Mouse (Mus musculus) heart, embryonic 14.5 days (tissue): ENCODE results near the gene Gps2. TPM values are rescaled to one million over a fixed set of nuclear protein-coding genes. Genes with fewer than 3 reads are reported as not detected.

ENCODE experiments used
- ATAC-seq: fragments of 200-750 bp; cut with Nextera tagmentation; 2 replicates; pipeline ENCODE4 v1.8.0; 2017; ENCODE audit warnings: low read depth, moderate TSS enrichment; ENCODE audit not compliant: insufficient number of reproducible peaks, insufficient read depth, low FRiP score
- H3K27ac ChIP-seq, 2 experiments: fragments of 200-500 bp in 1 of 2; fragments of 300-500 bp in 1 of 2; sonication (generic) in 1 of 2; replicated peaks in 1 of 2; 2 replicates each; pipeline ENCODE4 v1.5.1; 2012 to 2014; ENCODE audit warnings: low read depth in 2 of 2, low read length in 2 of 2, control low read depth in 1 of 2, mild to moderate bottlenecking in 1 of 2, mixed read lengths in 1 of 2; ENCODE audit not compliant: control insufficient read depth in 1 of 2, insufficient read depth in 1 of 2
- H3K27me3 ChIP-seq: fragments of 300-500 bp; sonication (generic); 2 replicates; pipeline ENCODE4 v1.6.1; 2014; ENCODE audit warnings: mild to moderate bottlenecking, low read length, control low read depth; ENCODE audit not compliant: control insufficient read depth, insufficient read depth
- H3K36me3 ChIP-seq: fragments of 300-500 bp; sonication (generic); 2 replicates; pipeline ENCODE4 v1.6.1; 2014; ENCODE audit warnings: mild to moderate bottlenecking, control low read depth, low read length, mixed read lengths; ENCODE audit not compliant: control insufficient read depth, insufficient read depth
- H3K4me1 ChIP-seq, 2 experiments: fragments of 200-500 bp in 1 of 2; fragments of 300-500 bp in 1 of 2; sonication (generic) in 1 of 2; 2 replicates each; pipeline ENCODE4 v1.6.1; 2012 to 2014; ENCODE audit warnings: low read length in 2 of 2, control low read depth in 1 of 2, mixed read lengths in 1 of 2; ENCODE audit not compliant: control insufficient read depth in 2 of 2, insufficient read depth in 2 of 2
- H3K4me2 ChIP-seq: fragments of 300-500 bp; sonication (generic); 2 replicates; pipeline ENCODE4 v1.6.1; 2014; ENCODE audit warnings: mild to moderate bottlenecking, low read length
- H3K4me3 ChIP-seq, 2 experiments: fragments of 200-500 bp in 1 of 2; fragments of 300-500 bp in 1 of 2; sonication (generic) in 1 of 2; 2 replicates each; pipeline ENCODE4 v1.5.1; 2012 to 2014; ENCODE audit warnings: low read length in 2 of 2, mild to moderate bottlenecking in 2 of 2, control low read depth in 1 of 2, low read depth in 1 of 2, moderate library complexity in 1 of 2; ENCODE audit not compliant: control insufficient read depth in 1 of 2, insufficient read depth in 1 of 2
- H3K9ac ChIP-seq: fragments of 300-500 bp; sonication (generic); 2 replicates; pipeline ENCODE4 v1.6.1; 2014; ENCODE audit warnings: mild to moderate bottlenecking, low read length
- H3K9me3 ChIP-seq: fragments of 300-500 bp; sonication (generic); 2 replicates; pipeline ENCODE4 v1.6.1; 2016; ENCODE audit warnings: low read length, control low read depth; ENCODE audit not compliant: control insufficient read depth
- WGBS: fragments of 180-500 bp; shearing (Covaris S2); extraction: QIAGEN DNeasy Blood & Tissue Kit; methylation state at CpG from one replicate; pipeline ENCODE4 v1.1.7; 2014; 5-methylcytosine and 5-hydroxymethylcytosine counted together
- polyA plus RNA-seq: library from polyadenylated mRNA; unstranded; fragments of >200 nt; fragmentation: Nextera tagmentation; extraction: Ambion mirVana; gene quantifications from 2 replicates; pipeline ENCODE4 v1.2.1, GENCODE M21; 2014

Gps2 gene
- polyA plus RNA-seq, 1 experiment from 2014 or later = 45.2 TPM

DNA sequence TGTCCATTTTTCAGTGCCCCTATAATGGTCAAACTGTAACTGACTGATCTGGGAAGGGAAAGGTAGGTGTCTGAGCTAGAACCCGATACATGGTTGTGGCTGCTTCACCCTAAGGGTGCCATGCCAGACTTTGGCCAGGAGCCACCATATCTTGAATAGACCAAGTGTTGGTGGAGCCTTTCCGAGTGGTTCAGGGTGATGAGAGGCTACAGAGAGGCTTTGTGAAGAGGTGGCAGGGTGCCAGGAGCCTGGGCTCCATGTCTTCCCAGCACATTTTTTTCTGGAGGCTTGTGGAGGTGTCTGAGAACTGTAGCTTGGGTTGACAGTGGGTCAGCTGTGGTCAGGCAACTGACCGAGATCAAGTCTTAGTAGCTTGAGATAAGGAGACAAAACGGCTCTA is 22.2 kb upstream of the Gps2 start:
- no peak overlapping the region for H3K4me2 ChIP-seq
- peaks cover 20 to 22% of the 10 kb centered on the region in 2 experiments for H3K4me1 ChIP-seq

DNA sequence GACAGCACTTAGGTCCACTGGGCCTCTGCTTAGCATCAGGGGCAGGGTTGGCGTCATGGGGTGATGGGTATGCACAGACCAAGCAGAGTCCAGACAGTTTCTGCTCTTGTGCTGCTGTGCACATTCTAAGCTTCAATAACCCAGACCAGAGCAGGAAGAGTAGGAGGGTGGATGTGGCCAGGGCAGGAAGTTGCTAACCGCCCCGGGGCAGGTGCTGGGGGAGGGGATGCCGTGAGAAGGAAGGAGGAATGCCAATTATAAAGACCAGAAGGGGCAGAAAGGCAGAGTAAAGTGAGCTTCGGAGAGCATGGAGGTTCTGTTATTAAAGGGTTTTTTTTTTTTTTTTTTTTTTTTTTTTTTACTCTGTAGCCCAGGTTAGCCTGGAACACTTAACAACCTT is 19.0 kb upstream of the Gps2 start:
- H3K9me3 ChIP-seq = no peaks in the 10 kb centered on the region
- H3K4me3 ChIP-seq = no peak overlapping the region
- ATAC-seq = no peak
- no peak overlapping the region for H3K9ac ChIP-seq
- H3K4me2 ChIP-seq = no peak overlapping the region
- H3K4me1 ChIP-seq = peaks cover 26 to 27% of the 10 kb centered on the region in 2 experiments
- no peaks in the 10 kb centered on the region for H3K36me3 ChIP-seq
- H3K27ac ChIP-seq = no peak overlapping the region
- WGBS = 67% methylated on average over 5 of the region's 5 CpGs
- no peaks in the 10 kb centered on the region for H3K27me3 ChIP-seq

More for the DNA sequence above, 22.2 kb upstream of the Gps2 start:
- Histone ChIP-seq H3K36me3 (no peaks in the 10 kb centered on the region), H3K9ac (no peak overlapping the region), H3K27ac (peak overlapping the region; percentile 27 to 30; a peak in 2 of 4 replicates), H3K27me3 (no peaks in the 10 kb centered on the region), H3K9me3 (no peaks in the 10 kb centered on the region), H3K4me3 (no peak overlapping the region)
- 11% methylated on average over 4 of the region's 4 CpGs for WGBS
- peak; percentile 72 for ATAC-seq

DNA sequence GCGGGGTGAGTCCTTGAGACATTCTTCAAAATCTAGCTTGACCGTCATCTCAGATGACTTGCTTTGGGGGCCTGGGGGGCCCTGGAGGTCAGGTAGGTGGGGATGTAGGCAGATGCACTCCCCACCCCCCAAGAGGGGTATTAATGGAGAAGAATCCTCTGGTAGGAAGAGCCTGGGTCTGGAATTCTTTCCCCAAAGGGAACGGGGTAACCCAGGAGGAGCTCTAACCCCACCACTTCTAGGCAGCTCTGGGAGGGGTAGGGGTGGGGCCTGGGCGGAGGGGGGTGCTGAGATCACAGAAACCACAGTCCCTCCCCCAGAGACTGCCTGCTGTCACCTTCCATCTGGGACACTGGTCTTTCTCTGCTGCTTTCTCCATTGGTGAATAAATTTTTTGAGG is 18.4 kb upstream of the Gps2 start, which contains the start of gene Acap1:
Acap1 (minus strand) TSS at position 249 of the 400 bp plus-strand sequence.
- 63% methylated on average over 4 of the region's 4 CpGs for WGBS
- H3K4me1 ChIP-seq = peaks cover 24 to 28% of the 10 kb centered on the region in 2 experiments
- no peak within 1 kb of the TSS for H3K4me2 ChIP-seq
- no peak within 1 kb of the TSS for H3K9ac ChIP-seq
- H3K27me3 ChIP-seq = no peaks in the 10 kb centered on the region
- H3K27ac ChIP-seq = no peak within 1 kb of the TSS
- ATAC-seq = no peak
- H3K4me3 ChIP-seq = no peak within 1 kb of the TSS
- no peaks in the 10 kb centered on the region for H3K36me3 ChIP-seq
- H3K9me3 ChIP-seq = no peaks in the 10 kb centered on the region

DNA sequence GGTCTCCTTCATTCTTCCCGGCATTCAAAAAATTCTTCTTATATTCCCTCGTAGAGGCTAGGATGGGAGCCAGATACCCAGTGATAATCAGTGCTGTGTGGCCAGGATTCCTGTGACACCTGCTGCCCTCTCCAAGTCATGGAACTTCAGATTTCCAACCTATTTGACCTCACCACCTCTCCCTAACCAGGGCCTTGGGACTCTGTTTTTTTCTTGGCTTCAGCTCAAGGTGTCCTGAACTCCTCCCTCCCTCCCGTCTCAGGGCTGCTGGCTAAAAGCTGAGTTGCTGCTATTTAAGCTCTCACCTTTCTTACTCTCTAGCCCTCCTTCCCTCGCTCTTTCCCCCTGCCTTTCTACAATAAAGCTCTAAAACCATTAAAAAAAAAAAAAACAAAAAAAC is 13.8 kb upstream of the Gps2 start:
- Histone ChIP-seq H3K4me2 (peak overlapping the region; percentile 99), H3K27ac (no peak overlapping the region), H3K9me3 (no peaks in the 10 kb centered on the region), H3K4me1 (peaks cover 14 to 27% of the 10 kb centered on the region in 2 experiments), H3K27me3 (no peaks in the 10 kb centered on the region), H3K36me3 (peaks cover 20% of the 10 kb centered on the region), H3K4me3 (peak overlapping the region; percentile 71 to 85; a peak in 3 of 4 replicates), H3K9ac (peak overlapping the region; percentile 94)
- no peak for ATAC-seq
- WGBS = 22% methylated on average over 4 of the region's 4 CpGs

DNA sequence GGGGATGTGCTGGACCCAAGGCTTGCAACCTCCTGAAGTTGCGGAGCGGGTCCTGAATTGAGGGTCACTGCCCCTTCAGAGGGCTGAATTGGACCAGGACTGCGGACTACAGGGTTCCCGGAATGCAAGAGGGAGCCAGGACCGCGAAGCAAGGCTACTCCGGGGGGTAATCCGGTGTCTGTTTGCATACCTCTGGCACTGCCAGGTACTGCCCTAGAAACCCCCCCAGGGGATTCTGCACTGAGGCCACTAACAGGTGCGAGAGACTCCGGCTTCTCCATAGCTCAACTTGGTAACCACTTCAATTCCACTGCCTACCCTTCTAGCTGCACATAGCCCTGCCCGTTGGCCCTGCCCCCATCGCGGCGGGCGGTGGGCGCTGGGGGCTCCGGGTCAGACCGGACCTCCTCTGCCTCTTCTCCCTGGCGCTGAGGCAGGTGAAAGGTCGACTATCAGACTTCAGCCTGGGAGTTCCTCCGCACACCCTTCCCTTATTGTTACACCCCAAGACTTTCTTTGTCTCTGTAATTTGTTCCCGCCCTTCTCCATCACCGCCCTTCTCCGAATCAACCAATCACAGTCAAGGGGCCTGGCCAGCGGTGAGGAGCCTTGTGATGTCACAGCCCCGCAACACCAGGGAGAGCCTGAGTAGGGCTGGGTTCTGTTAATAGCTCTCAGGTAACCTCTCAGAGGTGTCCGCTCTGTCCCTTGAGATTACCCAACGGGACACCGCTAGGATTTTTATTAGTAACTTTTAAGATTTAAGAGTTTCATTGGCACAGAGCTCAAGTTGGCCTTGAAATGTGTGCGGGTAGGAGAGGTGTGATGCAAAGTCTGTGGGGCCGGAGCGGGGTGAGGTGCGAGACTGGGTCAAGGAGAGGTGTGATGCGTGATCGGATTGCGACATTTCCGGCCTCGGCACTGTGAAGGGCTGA is 12.9 kb upstream of the Gps2 start, which contains the start of the genes 2810408A11Rik and Neurl4:
2810408A11Rik (minus strand) TSS at position 517 of the 935 bp plus-strand sequence.
Neurl4 (plus strand) TSS at position 602 of the 935 bp plus-strand sequence.
- Histone ChIP-seq H3K27ac (peak within 1 kb of the TSS; percentile 94 to 99), H3K4me1 (peaks cover 14 to 27% of the 10 kb centered on the region in 2 experiments), H3K9ac (peak within 1 kb of the TSS; percentile 94), H3K4me3 (peak within 1 kb of the TSS; percentile 71 to 85), H3K9me3 (no peaks in the 10 kb centered on the region), H3K4me2 (peak within 1 kb of the TSS; percentile 99), H3K27me3 (no peaks in the 10 kb centered on the region), H3K36me3 (peaks cover 29% of the 10 kb centered on the region)
- peak; percentile 86 for ATAC-seq
- WGBS = under 1% methylated on average over 38 of the region's 38 CpGs

DNA sequence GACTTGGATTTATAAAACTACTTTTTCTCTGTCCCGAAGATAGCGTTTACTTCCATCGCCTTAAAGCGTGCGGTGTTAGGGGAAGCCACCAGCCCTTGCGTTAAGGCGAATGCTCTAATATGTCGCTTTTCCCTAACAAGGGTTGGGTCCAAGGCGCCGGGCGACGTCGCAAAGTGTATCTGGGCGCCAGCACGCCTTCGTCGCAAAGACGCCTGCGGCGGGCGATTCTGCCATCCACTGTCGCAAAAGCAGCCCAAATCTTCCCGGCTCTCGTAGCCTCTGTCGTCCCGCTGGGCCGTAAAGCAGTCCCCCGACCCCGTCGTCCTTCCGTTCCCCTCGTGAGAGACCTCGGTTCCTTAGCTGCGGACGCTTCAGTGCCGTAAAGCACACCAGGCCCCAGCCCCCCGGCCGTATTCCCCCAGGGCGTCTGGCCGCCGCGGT is 12.3 kb upstream of the Gps2 start:
- peaks cover 35% of the 10 kb centered on the region for H3K36me3 ChIP-seq
- peak overlapping the region; percentile 71 to 85 for H3K4me3 ChIP-seq
- H3K27me3 ChIP-seq = no peaks in the 10 kb centered on the region
- H3K9me3 ChIP-seq = no peaks in the 10 kb centered on the region
- peaks cover 14 to 27% of the 10 kb centered on the region in 2 experiments for H3K4me1 ChIP-seq
- ATAC-seq = peak; percentile 74
- under 1% methylated on average over 42 of the region's 42 CpGs for whole genome bisulfite sequencing
- peak overlapping the region; percentile 99 for H3K4me2 ChIP-seq
- H3K9ac ChIP-seq = peak overlapping the region; percentile 94
- peak overlapping the region; percentile 94 to 99 for H3K27ac ChIP-seq

DNA sequence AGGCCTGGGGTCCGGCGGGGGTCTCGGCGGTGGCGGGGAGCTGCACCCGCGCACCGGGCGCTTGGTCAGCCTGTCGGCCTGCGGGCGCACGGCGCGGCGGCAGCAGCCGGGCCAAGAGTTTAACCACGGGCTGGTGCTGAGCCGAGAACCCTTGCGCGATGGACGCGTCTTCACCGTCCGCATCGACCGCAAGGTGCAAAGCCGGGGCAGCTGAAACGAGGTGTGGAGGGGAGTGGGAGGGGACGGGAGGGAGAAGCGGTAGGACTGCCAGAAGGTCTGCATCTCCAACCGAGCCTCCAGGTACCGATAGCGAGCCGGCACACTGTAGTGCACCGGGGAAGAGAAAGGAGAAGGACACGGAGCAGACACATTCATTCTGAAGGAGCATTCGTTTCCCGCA is 11.7 kb upstream of the Gps2 start:
- H3K4me2 ChIP-seq = peak overlapping the region; percentile 99
- peaks cover 14 to 27% of the 10 kb centered on the region in 2 experiments for H3K4me1 ChIP-seq
- no peak for ATAC-seq
- H3K27ac ChIP-seq = peak overlapping the region; percentile 31 to 94
- H3K36me3 ChIP-seq = peaks cover 41% of the 10 kb centered on the region
- no peaks in the 10 kb centered on the region for H3K27me3 ChIP-seq
- H3K9ac ChIP-seq = peak overlapping the region; percentile 94
- H3K9me3 ChIP-seq = no peaks in the 10 kb centered on the region
- under 1% methylated on average over 38 of the region's 39 CpGs for WGBS
- peak overlapping the region; percentile 71 to 85 for H3K4me3 ChIP-seq
